Comparison of ENCODE assay signal across 8 mouse cellular contexts in the genomic region with DNA sequence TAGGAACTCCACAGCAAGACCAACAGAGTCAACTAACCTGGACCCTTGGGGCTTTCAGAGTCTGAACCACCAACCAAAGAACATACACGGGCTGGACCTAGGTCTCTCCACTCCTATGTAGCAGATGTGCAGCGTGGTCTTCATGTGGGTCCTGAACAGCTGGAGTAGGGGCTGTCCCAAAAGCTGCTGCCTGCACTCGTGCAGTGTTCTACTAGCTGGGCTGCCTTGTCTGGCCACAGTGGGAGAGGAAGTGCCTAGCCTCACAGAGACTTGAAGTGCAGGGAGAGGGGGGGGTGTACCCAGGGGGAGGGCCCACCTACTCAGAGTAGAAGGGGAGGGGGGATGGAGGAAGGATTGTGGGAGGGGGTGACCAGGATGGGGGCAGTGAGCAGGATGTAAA. TPM values are rescaled to one million over a fixed set of nuclear protein-coding genes. Genes with fewer than 3 reads are reported as not detected.
DNase-seq lines count a peak whose midpoint lies in the region; ATAC-seq and TF ChIP-seq lines count a peak whose summit lies in the region.
"Not testable (repeated sequence)": the region's sequence is repeated elsewhere in the genome, so short reads cannot be mapped to it uniquely, and the experiment has no call there.

No protein-coding gene starts in this region.

- DNase-seq in CH12.LX (ENCODE audit: extremely low read depth), result peak; percentile 69
- peak; percentile 53 for DNase-seq in midbrain, embryonic 11.5 days (ENCODE audit: low spot score, missing footprints)
- peak; percentile 61 for DNase-seq in thymus, adult 2 months
- peak; percentile 73 for DNase-seq in thymus, postnatal 25 days
- DNase-seq in thymus, postnatal 4 days, result peak; percentile 66

- not testable (repeated sequence) for H3K9me3 ChIP-seq in CH12.LX (replicated peaks; ENCODE audit: low read length); embryonic facial prominence, embryonic 12.5 days; liver, embryonic 12.5 days (replicated peaks); midbrain, embryonic 11.5 days (ENCODE audit: control insufficient read depth, low read length); midbrain, embryonic 13.5 days

- in situ Hi-C loops in CH12.LX (cut with MboI; ENCODE audit: low pct_ligation_motif_present, low pct_unique_long_range_greater_than_20kb, low sequenced_read_pairs), result not testable (repeated sequence)

- not testable (repeated sequence) for TF ChIP-seq RAD21 in CH12.LX (IDR thresholded peaks at IDR 0.05; ENCODE audit: low read depth, low read length)

- peaks cover 17% of the 10 kb centered on the region for H3K79me2 ChIP-seq in CH12.LX (replicated peaks; ENCODE audit: control insufficient read depth, extremely low read depth, insufficient read depth, poor library complexity, severe bottlenecking)

- not testable (repeated sequence) for TF ChIP-seq CTCF in CH12.LX (conservative IDR thresholded peaks at IDR 0.05 in 1 of 2, IDR thresholded peaks at IDR 0.05 in 1 of 2; ENCODE audit: low read depth in 2 of 2, low read length in 2 of 2); thymus, adult 2 months (IDR thresholded peaks at IDR 0.05; ENCODE audit: borderline replicate concordance, control insufficient read depth, extremely low read depth, insufficient read depth, low read length, poor library complexity)

- H3K4me1 ChIP-seq in CH12.LX (ENCODE audit: control insufficient read depth in 1 of 2, insufficient read depth in 2 of 2); embryonic facial prominence, embryonic 12.5 days; liver, embryonic 12.5 days; midbrain, embryonic 11.5 days (ENCODE audit: control insufficient read depth, insufficient read depth, low read length); midbrain, embryonic 13.5 days (replicated peaks): not testable (repeated sequence)
- peaks cover 28% of the 10 kb centered on the region for H3K4me1 ChIP-seq in thymus, adult 2 months (replicated peaks; ENCODE audit: control insufficient read depth, insufficient read depth, low read length)

- 0 out of 2 replicates have a peak, but pooled peaks have one; percentile 6 for ATAC-seq in embryonic facial prominence, embryonic 12.5 days (ENCODE audit: insufficient number of reproducible peaks, insufficient read depth, low FRiP score, low TSS enrichment)
- ATAC-seq in liver, embryonic 12.5 days, result peak; percentile 30; the same call in 1 of the 2 replicates
- peak; percentile 41; the same call in 1 of the 2 replicates for ATAC-seq in midbrain, embryonic 11.5 days (ENCODE audit: low FRiP score)
- ATAC-seq in midbrain, embryonic 13.5 days, result peak; percentile 21; the same call in 1 of the 2 replicates

- 55% methylated on average over 3 of the region's 3 CpGs for WGBS in embryonic facial prominence, embryonic 12.5 days
- 38% methylated on average over 3 of the region's 3 CpGs for WGBS in liver, embryonic 12.5 days (ENCODE audit: insufficient replicate concordance)
- WGBS in midbrain, embryonic 11.5 days, result 58% methylated on average over 3 of the region's 3 CpGs
- WGBS in midbrain, embryonic 13.5 days, result 60% methylated on average over 3 of the region's 3 CpGs
- WGBS in thymus, adult 2 months, result 2% methylated on average over 3 of the region's 3 CpGs

- dilution Hi-C loops in CH12.LX (cut with MboI; ENCODE audit: extremely low pct_ligation_motif_present, extremely low pct_unique_long_range_greater_than_20kb, low sequenced_read_pairs), result not testable (repeated sequence)

- not testable (repeated sequence) for TF ChIP-seq EP300 in CH12.LX (IDR thresholded peaks at IDR 0.05; ENCODE audit: low read length)

- H3K4me2 ChIP-seq in CH12.LX (ENCODE audit: insufficient read depth, low read depth, poor library complexity, severe bottlenecking), result 0 out of 2 replicates have a peak overlapping the region, but pooled peaks have one; percentile 4
- not testable (repeated sequence) for H3K4me2 ChIP-seq in embryonic facial prominence, embryonic 12.5 days (replicated peaks); liver, embryonic 12.5 days; midbrain, embryonic 11.5 days; midbrain, embryonic 13.5 days (replicated peaks)

- not testable (repeated sequence) for H3K36me3 ChIP-seq in CH12.LX (replicated peaks in 1 of 2; ENCODE audit: control insufficient read depth in 1 of 2, insufficient read depth in 1 of 2, low read length in 1 of 2); embryonic facial prominence, embryonic 12.5 days; liver, embryonic 12.5 days; midbrain, embryonic 11.5 days (ENCODE audit: control insufficient read depth, insufficient read depth, low read length); midbrain, embryonic 13.5 days; thymus, adult 2 months (ENCODE audit: control insufficient read depth, insufficient read depth, low read length)

- not testable (repeated sequence) for H3K27me3 ChIP-seq in CH12.LX (replicated peaks); embryonic facial prominence, embryonic 12.5 days; liver, embryonic 12.5 days (replicated peaks); midbrain, embryonic 11.5 days (ENCODE audit: control insufficient read depth, insufficient read depth, low read length); midbrain, embryonic 13.5 days; thymus, adult 2 months (ENCODE audit: control insufficient read depth, insufficient read depth, low read length)

- H3K4me3 ChIP-seq in CH12.LX (replicated peaks in 1 of 3; ENCODE audit: low read depth in 2 of 3, low read length in 2 of 3, poor library complexity in 1 of 3); embryonic facial prominence, embryonic 12.5 days; liver, embryonic 12.5 days; midbrain, embryonic 11.5 days (ENCODE audit: low read depth, low read length); midbrain, embryonic 13.5 days (replicated peaks); thymus, adult 2 months (ENCODE audit: control insufficient read depth, insufficient read depth, low read length): not testable (repeated sequence)

- TF ChIP-seq POLR2A in CH12.LX (IDR thresholded peaks at IDR 0.05; ENCODE audit: low read depth, low read length); thymus, adult 2 months (IDR thresholded peaks at IDR 0.05; ENCODE audit: control insufficient read depth, extremely low read depth, insufficient read depth, low read length, poor library complexity): not testable (repeated sequence)

- H3K27ac ChIP-seq in CH12.LX (ENCODE audit: insufficient read depth, low read depth), result peak overlapping the region; percentile 25; the same call in 1 of the 2 replicates
- not testable (repeated sequence) for H3K27ac ChIP-seq in embryonic facial prominence, embryonic 12.5 days; liver, embryonic 12.5 days; midbrain, embryonic 11.5 days (ENCODE audit: low read depth, low read length); midbrain, embryonic 13.5 days
- peak overlapping the region; percentile 50; the same call in 1 of the 2 replicates for H3K27ac ChIP-seq in thymus, adult 2 months (ENCODE audit: control insufficient read depth, insufficient read depth, low read length)

- not testable (repeated sequence) for H3K9ac ChIP-seq in CH12.LX (ENCODE audit: insufficient read depth, low read depth); embryonic facial prominence, embryonic 12.5 days; liver, embryonic 12.5 days; midbrain, embryonic 11.5 days (ENCODE audit: low read length); midbrain, embryonic 13.5 days (replicated peaks)

TF ChIP-seq in CH12.LX, 34 proteins besides CTCF, POLR2A, EP300 and RAD21:
- TF ChIP-seq TCF12 (IDR thresholded peaks at IDR 0.05; ENCODE audit: low read depth, low read length), result peak; percentile 45; the same call in 1 of the 2 replicates
- 0 out of 2 replicates have a peak, but pooled peaks have one; percentile 28 for TF ChIP-seq SIN3A (IDR thresholded peaks at IDR 0.05; ENCODE audit: low read length)
- peak; percentile 41; the same call in 1 of the 2 replicates for TF ChIP-seq MAZ (IDR thresholded peaks at IDR 0.05; ENCODE audit: low read depth, low read length)
- TF ChIP-seq BHLHE40 (IDR thresholded peaks at IDR 0.05; ENCODE audit: low read depth, low read length), result peak; percentile 60
- 0 out of 2 replicates have a peak, but pooled peaks have one; percentile 25 for TF ChIP-seq MXI1 (IDR thresholded peaks at IDR 0.05; ENCODE audit: low read depth, low read length)
- TF ChIP-seq ETS1 (conservative IDR thresholded peaks at IDR 0.05; ENCODE audit: low read depth, low read length), result peak; percentile 59
- TF ChIP-seq MEF2A (IDR thresholded peaks at IDR 0.05; ENCODE audit: borderline replicate concordance, low read depth, low read length), result 0 out of 2 replicates have a peak, but pooled peaks have one; percentile 17

RNA-seq across cellular contexts. Expression of a gene that starts 7.1 kb away (rescaled TPM):
- total RNA-seq in CH12.LX (2012; rRNA removed), result 338 and 389 TPM in 2 replicates
- 542 and 607 TPM in 2 replicates for total RNA-seq in CH12.LX (2014; rRNA removed)
- polyA plus RNA-seq in CH12.LX (2012; ENCODE audit: insufficient read length, low read depth), result 287 and 371 TPM in 2 replicates
- polyA plus RNA-seq in embryonic facial prominence, embryonic 12.5 days (2016; fragmentation: Nextera tagmentation; extraction: Ambion mirVana), result 511 and 553 TPM in 2 replicates
- polyA plus RNA-seq in liver, embryonic 12.5 days (2016; fragmentation: Nextera tagmentation; extraction: Ambion mirVana), result 229 and 235 TPM in 2 replicates
- 673 and 680 TPM in 2 replicates for polyA plus RNA-seq in midbrain, embryonic 11.5 days (2014; fragmentation: Nextera tagmentation; extraction: Ambion mirVana)
- 1,193 and 1,210 TPM in 2 replicates for polyA plus RNA-seq in midbrain, embryonic 13.5 days (2015; fragmentation: Nextera tagmentation; extraction: Ambion mirVana)
- polyA plus RNA-seq in thymus, adult 2 months (2012; rRNA removed), result 296 and 470 TPM in 2 replicates
